Mouse (Mus musculus): ENCODE data around the gene Troap.
A peak's percentile ranks its signal among the peaks of the same experiment; 100 is the strongest.

DNA sequence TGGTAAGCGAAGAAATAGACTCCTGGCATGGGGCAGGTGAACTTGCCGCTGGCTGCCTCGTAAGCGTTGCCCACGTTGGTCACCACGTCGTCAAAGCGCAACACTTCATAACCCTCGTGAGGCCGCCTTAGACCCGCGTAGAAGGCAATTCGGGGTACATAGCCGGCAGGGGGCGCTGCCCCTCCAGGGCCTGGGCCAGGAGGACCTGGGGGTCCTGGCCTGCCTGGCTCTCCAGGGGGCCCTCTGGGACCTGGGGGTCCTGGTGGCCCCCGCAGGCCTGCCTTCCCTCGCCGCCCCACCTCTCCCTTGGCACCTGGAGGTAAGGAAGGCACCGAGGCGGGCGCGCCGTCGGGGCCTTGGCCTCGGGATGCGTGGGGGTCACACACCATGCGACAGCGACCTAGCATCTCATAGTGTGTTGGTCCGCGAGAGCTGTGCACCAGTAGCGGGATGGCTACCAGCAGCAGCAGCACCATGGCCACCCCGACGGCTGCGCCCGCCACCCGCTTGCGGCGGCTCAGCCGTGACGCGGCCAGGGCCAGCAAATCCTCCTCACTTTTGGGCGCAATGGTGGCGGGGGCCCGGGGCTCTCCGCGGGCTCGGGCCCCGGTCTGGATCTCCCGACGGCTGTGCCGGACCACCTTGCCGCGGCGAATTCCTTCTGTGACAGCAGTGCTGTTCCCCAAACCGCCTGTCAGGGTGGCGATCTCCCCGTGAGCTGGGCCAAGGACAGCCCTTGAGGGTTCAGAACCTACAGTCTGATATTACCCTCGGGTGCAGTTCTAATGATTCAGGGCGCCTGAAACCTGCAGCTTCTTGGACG is 13.1 kb downstream of the Troap start, which contains the start of gene C1ql4:
- TF ChIP-seq CTCF (IDR thresholded peaks at IDR 0.05) (peak; percentile 69), EP300 (IDR thresholded peaks at IDR 0.05) (no peak)

All from lung, postnatal 0 days (tissue).